17 mouse cellular contexts compared by ENCODE assay signal in the genomic region with DNA sequence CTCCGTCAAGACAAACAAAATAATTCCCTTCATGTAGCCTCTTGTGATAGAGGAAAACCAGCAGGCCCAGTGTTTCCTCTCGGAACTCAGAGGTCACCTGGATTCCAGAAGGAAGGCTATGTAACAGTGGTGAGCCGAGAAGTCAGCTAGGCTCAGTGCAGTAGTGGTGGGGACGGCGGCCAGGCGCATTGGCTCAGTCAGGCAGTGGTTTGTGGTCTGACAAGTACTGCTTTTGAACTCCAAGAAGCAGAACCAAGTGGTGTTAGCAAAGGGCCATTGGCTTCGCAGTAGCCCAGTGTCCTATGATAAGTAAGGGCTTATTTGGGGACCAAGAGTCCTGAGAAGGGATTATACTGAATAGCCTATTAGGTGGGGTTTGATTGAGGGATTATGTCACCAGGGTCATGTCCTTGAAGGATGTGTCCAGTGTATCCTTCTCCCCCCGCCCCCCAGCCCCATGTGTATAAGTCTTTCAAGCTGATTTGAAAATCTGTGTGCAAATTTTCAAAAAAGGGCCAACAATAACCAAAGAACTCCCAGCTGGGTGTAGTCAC.
DNase-seq lines count a peak whose midpoint lies in the region; ATAC-seq lines count a peak whose summit lies in the region.
"Had no signal": no experiment of that assay in that cellular context is flagged by ENCODE, and none has a peak within 500 bp of the region (broad histone marks: within the 10 kb centered on the region; RNA-seq: fewer than 3 reads in every experiment).

No protein-coding gene starts in this region.

- ATAC-seq in common myeloid progenitor, adult 5-6 weeks (replicated peaks; ENCODE audit: low read depth, poor library complexity, severe bottlenecking), result peak; percentile 90
- peak; percentile 94 to 95 for ATAC-seq in hematopoietic stem cell, adult 5-6 weeks (replicated peaks in 1 of 2; ENCODE audit: insufficient read depth in 1 of 2, low FRiP score in 2 of 2, low TSS enrichment in 1 of 2, low read depth in 1 of 2, poor library complexity in 2 of 2, severe bottlenecking in 2 of 2)
- ATAC-seq: CD4-positive, CD25-positive, alpha-beta regulatory T cell, adult 4 months; forebrain, embryonic 16.5 days had no signal

- intact Hi-C loops in left cerebral cortex, postnatal 4 days (cut with DNase I), result no loop called here

- DNase-seq in lung, postnatal 36 days, result peak; percentile 33
- DNase-seq in lung, postnatal 25 days (ENCODE audit: low spot score), result no peak
- DNase-seq in retina, postnatal 7 days (ENCODE audit: low read depth, low spot score), result peak; percentile 28
- no peak for DNase-seq in kidney, postnatal 14 days
- DNase-seq in left cerebral cortex, postnatal 4 days, result no peak
- DNase-seq: adrenal gland, adult 8-10 months; B cell, adult 2 months; cerebellum, adult 11-12 months; cerebellum, adult 9-10 months; cerebellum, postnatal 25 days; gastrocnemius, postnatal 10 days; heart, adult 2 months; heart, postnatal 14 days had no signal

Comparison
In these comparisons a context has a peak if more than half of its experiments do, and no peak if none do; other contexts are left out.
1. DNase-seq: peak in lung, postnatal 36 days (single experiment) and retina, postnatal 7 days (single experiment); none in lung, postnatal 25 days (single experiment), kidney, postnatal 14 days (single experiment) and left cerebral cortex, postnatal 4 days (single experiment).